Mouse (Mus musculus) forebrain, embryonic 15.5 days (tissue): Measurements from ENCODE around the gene Gm17581. TPM values are rescaled to one million over a fixed set of nuclear protein-coding genes. Genes with fewer than 3 reads are reported as not detected.
"Not testable (repeated sequence)": the region's sequence is repeated elsewhere in the genome, so short reads cannot be mapped to it uniquely, and the experiment has no call there.

Source experiments
- ATAC-seq: fragments of 200-750 bp; cut with Nextera tagmentation; replicated peaks from 2 replicates; pipeline ENCODE4 v1.8.0; 2017; ENCODE audit warnings: mild to moderate bottlenecking, moderate TSS enrichment, moderate library complexity
- H3K27ac ChIP-seq: fragments of 300-500 bp; sonication (generic); replicated peaks from 2 replicates; pipeline ENCODE4 v1.5.1; 2015; ENCODE audit warnings: mild to moderate bottlenecking, inconsistent platforms
- H3K27me3 ChIP-seq: fragments of 300-500 bp; sonication (generic); 2 replicates; pipeline ENCODE4 v1.6.1; 2015; ENCODE audit warnings: inconsistent platforms
- H3K36me3 ChIP-seq: fragments of 300-500 bp; sonication (generic); 2 replicates; pipeline ENCODE4 v1.6.1; 2015; ENCODE audit warnings: mild to moderate bottlenecking, inconsistent platforms
- H3K4me1 ChIP-seq: fragments of 300-500 bp; sonication (generic); 2 replicates; pipeline ENCODE4 v1.6.1; 2015; ENCODE audit warnings: inconsistent platforms
- H3K4me2 ChIP-seq: fragments of 300-500 bp; sonication (generic); replicated peaks from 2 replicates; pipeline ENCODE4 v1.6.1; 2015; ENCODE audit warnings: mild to moderate bottlenecking, inconsistent platforms
- H3K4me3 ChIP-seq: fragments of 300-500 bp; sonication (generic); 2 replicates; pipeline ENCODE4 v1.5.1; 2015; ENCODE audit warnings: mild to moderate bottlenecking, inconsistent platforms
- H3K9ac ChIP-seq: fragments of 300-500 bp; sonication (generic); replicated peaks from 2 replicates; pipeline ENCODE4 v1.6.1; 2015; ENCODE audit warnings: mild to moderate bottlenecking, inconsistent platforms
- H3K9me3 ChIP-seq: fragments of 300-500 bp; sonication (generic); 2 replicates; pipeline ENCODE4 v1.6.1; 2016; ENCODE audit warnings: inconsistent platforms
- WGBS: fragments of 180-500 bp; shearing (Covaris S2); methylation state at CpG from one replicate; pipeline ENCODE4 v1.1.7; 2015; ENCODE audit warnings: mixed read lengths; 5-methylcytosine and 5-hydroxymethylcytosine counted together
- polyA plus RNA-seq: library from polyadenylated mRNA; unstranded; fragments of >200 nt; fragmentation: Nextera tagmentation; extraction: Ambion mirVana; gene quantifications from 2 replicates; pipeline ENCODE4 v1.2.1, GENCODE M21; 2015

The Gm17581 gene
- polyA plus RNA-seq, 1 experiment from 2014 or later = not detected

- Histone ChIP-seq H3K4me3 (no peak overlapping the region), H3K4me2 (no peak overlapping the region), H3K9ac (no peak overlapping the region), H3K9me3 (no peaks in the 10 kb centered on the region), H3K36me3 (peaks cover 31% of the 10 kb centered on the region), H3K4me1 (no peaks in the 10 kb centered on the region), H3K27ac (no peak overlapping the region), H3K27me3 (no peaks in the 10 kb centered on the region)
- 91% methylated on average over 19 of the region's 19 CpGs for WGBS
- no peak for ATAC-seq
Measured at GRCm38 (mm10) chr2:155701399-155701919, 34.2 kb downstream of the Gm17581 start.

DNA sequence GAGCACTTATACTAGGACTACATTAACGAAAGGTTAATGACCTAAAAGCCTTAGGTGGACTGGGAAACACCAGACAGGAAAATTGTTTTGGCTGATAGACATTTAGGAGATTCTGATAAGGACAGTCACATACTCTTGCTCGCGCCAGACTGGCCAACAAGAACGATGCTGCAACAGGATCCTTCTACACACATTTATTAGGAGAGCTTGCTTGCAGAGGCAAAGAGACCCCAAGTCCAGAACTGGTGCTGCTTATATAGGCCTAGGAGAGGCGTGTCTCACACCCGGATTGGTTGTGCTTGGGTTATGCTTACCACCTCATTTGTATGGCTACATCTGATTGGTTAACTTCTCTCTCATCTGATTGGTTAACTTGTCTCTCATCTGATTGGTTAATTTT is 37.2 kb downstream of the Gm17581 start:
- not testable (repeated sequence) for H3K9me3 ChIP-seq, H3K4me1 ChIP-seq, H3K9ac ChIP-seq, H3K27ac ChIP-seq, H3K4me3 ChIP-seq, H3K27me3 ChIP-seq, H3K4me2 ChIP-seq, ATAC-seq
- peaks cover 13% of the 10 kb centered on the region for H3K36me3 ChIP-seq
- 88% methylated on average over 6 of the region's 6 CpGs for WGBS

GRCm38 (mm10) chr2:155696851-155697250 is 38.8 kb downstream of the Gm17581 start:
- H3K27me3 ChIP-seq = no peaks in the 10 kb centered on the region
- H3K4me1 ChIP-seq = no peaks in the 10 kb centered on the region
- H3K27ac ChIP-seq = no peak overlapping the region
- no peak overlapping the region for H3K4me2 ChIP-seq
- H3K9ac ChIP-seq = no peak overlapping the region
- H3K9me3 ChIP-seq = no peaks in the 10 kb centered on the region
- peaks cover 6% of the 10 kb centered on the region for H3K36me3 ChIP-seq
- no peak overlapping the region for H3K4me3 ChIP-seq
- WGBS = 80% methylated on average over 7 of the region's 7 CpGs
- ATAC-seq = no peak

- 12% methylated on average over 7 of the region's 7 CpGs for WGBS
Measured at GRCm38 (mm10) chr2:155696091-155696558, 39.5 kb downstream of the Gm17581 start.

DNA sequence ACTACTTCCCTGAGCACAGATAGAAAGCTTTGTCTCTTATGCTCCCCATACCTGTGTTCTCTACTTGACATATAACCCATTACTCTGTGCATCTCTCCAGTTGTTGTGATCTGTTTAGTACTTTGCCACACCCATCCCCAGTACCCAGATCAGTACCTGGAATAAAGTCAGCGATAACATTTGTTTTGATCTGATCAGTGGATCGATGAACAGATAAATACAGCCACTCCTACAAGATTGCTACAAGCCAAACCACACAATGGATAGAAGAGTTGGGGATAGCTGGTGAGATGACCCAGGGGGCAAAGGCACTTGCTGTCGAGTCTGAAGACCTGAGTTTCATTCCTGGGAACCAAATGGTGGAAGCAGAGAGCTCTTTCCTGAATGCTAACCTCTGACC is 40.4 kb downstream of the Gm17581 start:
- no peak overlapping the region for H3K27ac ChIP-seq
- no peaks in the 10 kb centered on the region for H3K9me3 ChIP-seq
- H3K9ac ChIP-seq = no peak overlapping the region
- no peak overlapping the region for H3K4me3 ChIP-seq
- ATAC-seq = no peak
- H3K36me3 ChIP-seq = no peaks in the 10 kb centered on the region
- 74% methylated on average over 3 of the region's 3 CpGs for WGBS
- H3K27me3 ChIP-seq = no peaks in the 10 kb centered on the region
- H3K4me2 ChIP-seq = no peak overlapping the region
- H3K4me1 ChIP-seq = peaks cover 11% of the 10 kb centered on the region

More at GRCm38 (mm10) chr2:155696091-155696558, 39.5 kb downstream of the Gm17581 start:
- no peaks in the 10 kb centered on the region for H3K9me3 ChIP-seq
- no peaks in the 10 kb centered on the region for H3K27me3 ChIP-seq
- H3K27ac ChIP-seq = no peak overlapping the region
- H3K4me2 ChIP-seq = no peak overlapping the region
- no peak for ATAC-seq
- H3K4me1 ChIP-seq = peaks cover 3% of the 10 kb centered on the region
- no peak overlapping the region for H3K9ac ChIP-seq
- no peaks in the 10 kb centered on the region for H3K36me3 ChIP-seq
- H3K4me3 ChIP-seq = no peak overlapping the region

- H3K4me3 ChIP-seq = no peak overlapping the region
- H3K9ac ChIP-seq = no peak overlapping the region
- no peaks in the 10 kb centered on the region for H3K9me3 ChIP-seq
- 81% methylated on average over 2 of the region's 2 CpGs for WGBS
- peaks cover 19% of the 10 kb centered on the region for H3K4me1 ChIP-seq
- H3K36me3 ChIP-seq = no peaks in the 10 kb centered on the region
- ATAC-seq = no peak
- no peaks in the 10 kb centered on the region for H3K27me3 ChIP-seq
- H3K4me2 ChIP-seq = no peak overlapping the region
- H3K27ac ChIP-seq = no peak overlapping the region
Measured at GRCm38 (mm10) chr2:155694564-155694963, 41.1 kb downstream of the Gm17581 start.

DNA sequence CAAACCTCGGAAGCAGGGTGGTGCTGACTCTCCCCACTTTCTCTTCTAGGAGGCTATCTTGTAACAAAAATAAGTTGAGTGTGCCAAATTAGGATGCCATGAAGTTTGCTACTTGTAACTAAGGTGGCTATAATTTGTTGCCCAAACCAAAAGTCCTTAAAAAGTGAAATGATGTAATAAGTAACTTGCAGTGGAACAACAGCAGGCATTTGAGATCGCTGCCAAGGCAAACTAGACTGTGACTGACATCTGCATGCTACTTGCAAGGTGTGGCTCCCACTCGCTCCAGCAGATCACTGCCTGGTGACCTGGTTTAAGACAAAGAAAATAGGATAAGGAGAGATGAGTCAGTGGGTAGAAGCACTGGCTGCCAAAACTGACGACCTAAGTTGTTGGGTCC is 42.5 kb downstream of the Gm17581 start:
- no peaks in the 10 kb centered on the region for H3K36me3 ChIP-seq
- 80% methylated on average over 4 of the region's 4 CpGs for WGBS
- ATAC-seq = no peak
- H3K27ac ChIP-seq = no peak overlapping the region
- H3K4me3 ChIP-seq = no peak overlapping the region
- peaks cover 27% of the 10 kb centered on the region for H3K4me1 ChIP-seq
- H3K4me2 ChIP-seq = no peak overlapping the region
- no peaks in the 10 kb centered on the region for H3K9me3 ChIP-seq
- H3K27me3 ChIP-seq = no peaks in the 10 kb centered on the region
- no peak overlapping the region for H3K9ac ChIP-seq

DNA sequence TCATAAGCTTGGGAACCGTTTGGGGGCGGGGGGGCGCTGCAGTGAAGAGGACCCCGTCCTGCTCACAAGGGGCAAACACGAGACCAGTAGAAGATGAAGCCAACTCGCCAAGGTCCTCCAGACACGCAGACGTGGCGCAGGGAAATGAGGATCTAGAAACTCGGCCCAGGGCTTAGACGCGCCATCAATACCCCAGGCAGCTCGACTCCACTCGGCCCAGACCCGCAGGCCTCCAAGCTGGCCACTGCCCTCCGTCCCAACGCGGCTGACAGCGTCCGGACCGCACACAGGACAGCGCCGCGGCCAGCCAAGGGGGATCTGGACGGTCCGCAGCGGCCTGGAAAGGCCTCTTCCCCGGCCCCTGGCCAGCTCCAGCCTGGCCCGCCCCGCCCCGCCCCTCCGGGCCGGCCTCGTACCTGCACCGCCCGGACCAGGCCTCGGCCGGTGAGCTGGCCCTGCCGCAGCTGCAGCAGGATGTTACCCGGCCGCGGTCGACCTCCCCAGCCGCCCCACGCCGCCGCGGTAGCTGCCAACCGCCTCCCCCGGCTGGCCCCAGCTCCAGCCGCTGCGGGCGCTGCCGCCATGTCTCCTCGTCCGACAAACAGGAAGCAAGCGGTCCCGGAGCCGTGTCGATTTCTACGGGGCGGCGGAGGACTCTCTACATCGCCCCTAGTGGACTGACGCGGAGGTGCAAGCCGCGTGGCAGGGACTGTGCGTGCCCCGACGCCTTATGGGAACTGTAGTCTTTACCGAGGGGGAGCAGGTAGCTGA is 43.8 kb downstream of the Gm17581 start, which contains the start of gene Trpc4ap:
Trpc4ap (minus strand) TSS at position 662 of the 771 bp plus-strand sequence.
- ATAC-seq = peak; percentile 97
- Histone ChIP-seq H3K36me3 (0 out of 2 replicates have a peak, but pooled peaks cover 3% of the 10 kb centered on the region), H3K27me3 (no peaks in the 10 kb centered on the region), H3K4me3 (peak within 1 kb of the TSS; percentile 94), H3K27ac (peak within 1 kb of the TSS; percentile 92), H3K9ac (peak within 1 kb of the TSS; percentile 94), H3K9me3 (no peaks in the 10 kb centered on the region), H3K4me2 (peak within 1 kb of the TSS; percentile 65), H3K4me1 (peaks cover 30% of the 10 kb centered on the region)
- whole genome bisulfite sequencing = under 1% methylated on average over 63 of the region's 72 CpGs

DNA sequence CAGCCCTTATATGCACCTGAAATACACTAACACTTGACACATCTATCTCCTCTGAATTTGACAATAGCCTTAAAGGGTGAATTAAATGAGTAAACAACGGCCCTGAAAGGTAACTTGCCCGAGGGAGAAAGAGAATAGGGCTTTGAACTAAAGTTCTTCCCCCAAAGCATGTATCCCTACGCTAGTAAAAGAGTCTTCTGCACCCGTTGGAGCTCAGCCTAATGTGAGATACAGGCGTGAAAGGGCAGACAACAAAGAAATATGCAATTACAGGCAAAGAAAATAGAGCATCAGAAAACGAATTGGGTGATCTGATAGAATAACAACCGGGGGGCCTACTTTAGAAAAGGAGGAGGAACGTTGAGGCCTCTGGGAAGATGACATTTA is 44.3 kb downstream of the Gm17581 start:
- Histone ChIP-seq H3K4me3 (peak overlapping the region; percentile 94), H3K27ac (peak overlapping the region; percentile 92), H3K9me3 (no peaks in the 10 kb centered on the region), H3K9ac (peak overlapping the region; percentile 94), H3K27me3 (no peaks in the 10 kb centered on the region), H3K4me2 (peak overlapping the region; percentile 65), H3K4me1 (peaks cover 30% of the 10 kb centered on the region), H3K36me3 (0 out of 2 replicates have a peak, but pooled peaks cover 3% of the 10 kb centered on the region)
- no peak for ATAC-seq
- WGBS = 3% methylated on average over 8 of the region's 8 CpGs

- no peaks in the 10 kb centered on the region for H3K9me3 ChIP-seq
- WGBS = 86% methylated on average over 4 of the region's 4 CpGs
- H3K4me1 ChIP-seq = peaks cover 30% of the 10 kb centered on the region
- no peak overlapping the region for H3K4me2 ChIP-seq
- no peak overlapping the region for H3K9ac ChIP-seq
- ATAC-seq = no peak
- no peak overlapping the region for H3K4me3 ChIP-seq
- H3K27ac ChIP-seq = no peak overlapping the region
- H3K27me3 ChIP-seq = no peaks in the 10 kb centered on the region
- H3K36me3 ChIP-seq = peaks cover 7% of the 10 kb centered on the region; the same call in 1 of the 2 replicates
Measured at GRCm38 (mm10) chr2:155689211-155689610, 46.5 kb downstream of the Gm17581 start.

DNA sequence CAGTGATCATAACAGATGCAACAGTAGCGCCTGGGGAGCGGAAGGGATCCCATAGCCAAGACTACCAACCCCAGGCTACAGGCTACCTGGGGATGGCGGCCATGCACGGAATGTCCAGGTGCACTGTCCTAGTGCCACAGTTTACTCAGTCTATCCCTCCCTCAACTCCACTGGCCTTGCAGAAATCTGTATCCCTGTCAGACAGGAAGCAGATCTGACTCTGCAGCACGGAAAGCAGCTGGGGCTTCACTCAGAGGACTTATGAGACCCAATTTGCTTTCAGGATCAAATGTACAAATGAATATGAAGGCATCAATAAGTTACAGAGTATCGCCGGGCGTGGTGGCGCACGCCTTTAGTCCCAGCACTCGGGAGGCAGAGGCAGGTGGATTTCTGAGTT is 47.9 kb downstream of the Gm17581 start:
- H3K9ac ChIP-seq = no peak overlapping the region
- no peak overlapping the region for H3K4me2 ChIP-seq
- WGBS = 98% methylated on average over 11 of the region's 11 CpGs
- peaks cover 7% of the 10 kb centered on the region; the same call in 1 of the 2 replicates for H3K36me3 ChIP-seq
- H3K27me3 ChIP-seq = no peaks in the 10 kb centered on the region
- ATAC-seq = no peak
- no peak overlapping the region for H3K4me3 ChIP-seq
- peaks cover 30% of the 10 kb centered on the region for H3K4me1 ChIP-seq
- no peak overlapping the region for H3K27ac ChIP-seq
- H3K9me3 ChIP-seq = no peaks in the 10 kb centered on the region

GRCm38 (mm10) chr2:155686572-155686971 is 49.1 kb downstream of the Gm17581 start:
- Histone ChIP-seq H3K9ac (no peak overlapping the region), H3K9me3 (no peaks in the 10 kb centered on the region), H3K27me3 (no peaks in the 10 kb centered on the region), H3K4me2 (no peak overlapping the region), H3K4me1 (peaks cover 30% of the 10 kb centered on the region), H3K27ac (no peak overlapping the region), H3K4me3 (no peak overlapping the region), H3K36me3 (peaks cover 7% of the 10 kb centered on the region; the same call in 1 of the 2 replicates)
- ATAC-seq = no peak
- 86% methylated on average over 5 of the region's 5 CpGs for WGBS
